Mouse (Mus musculus) liver, adult 2 months (tissue): ENCODE data around the gene Stat3.

Source experiments
- CTCF ChIP-seq: fragments of 200-500 bp; IDR thresholded peaks from 2 replicates; pipeline ENCODE4 v1.5.1; 2011; ENCODE audit warnings: low read depth, low read length, control low read depth
- POLR2A ChIP-seq: fragments of 200-500 bp; IDR thresholded peaks from 2 replicates; pipeline ENCODE4 v1.6.1; 2011; ENCODE audit warnings: low read length, control low read depth; ENCODE audit not compliant: insufficient read depth; ENCODE audit errors: extremely low read depth

DNA sequence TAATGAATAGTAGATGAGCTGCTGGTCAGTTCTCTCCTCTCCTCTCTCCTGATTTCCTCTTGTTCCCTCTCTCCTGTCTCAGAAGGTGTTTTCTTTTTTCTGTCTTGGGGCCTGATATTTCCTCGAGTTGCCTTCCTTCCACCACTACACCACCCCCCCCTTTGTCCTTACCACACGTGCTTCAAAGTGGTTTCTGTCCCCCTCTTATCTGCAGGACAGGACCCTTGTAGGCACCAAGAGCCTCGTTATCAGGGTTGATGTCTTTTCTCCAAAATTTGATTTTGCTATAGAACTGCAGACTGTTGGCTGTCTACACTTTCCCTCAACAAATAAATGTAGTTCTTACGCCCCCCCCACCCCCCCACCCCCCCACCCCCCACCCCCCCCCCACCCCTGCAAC, 9.0 kb upstream of the Stat3 start:
- TF ChIP-seq POLR2A = no peak
- no peak for TF ChIP-seq CTCF
